In the genomic region with DNA sequence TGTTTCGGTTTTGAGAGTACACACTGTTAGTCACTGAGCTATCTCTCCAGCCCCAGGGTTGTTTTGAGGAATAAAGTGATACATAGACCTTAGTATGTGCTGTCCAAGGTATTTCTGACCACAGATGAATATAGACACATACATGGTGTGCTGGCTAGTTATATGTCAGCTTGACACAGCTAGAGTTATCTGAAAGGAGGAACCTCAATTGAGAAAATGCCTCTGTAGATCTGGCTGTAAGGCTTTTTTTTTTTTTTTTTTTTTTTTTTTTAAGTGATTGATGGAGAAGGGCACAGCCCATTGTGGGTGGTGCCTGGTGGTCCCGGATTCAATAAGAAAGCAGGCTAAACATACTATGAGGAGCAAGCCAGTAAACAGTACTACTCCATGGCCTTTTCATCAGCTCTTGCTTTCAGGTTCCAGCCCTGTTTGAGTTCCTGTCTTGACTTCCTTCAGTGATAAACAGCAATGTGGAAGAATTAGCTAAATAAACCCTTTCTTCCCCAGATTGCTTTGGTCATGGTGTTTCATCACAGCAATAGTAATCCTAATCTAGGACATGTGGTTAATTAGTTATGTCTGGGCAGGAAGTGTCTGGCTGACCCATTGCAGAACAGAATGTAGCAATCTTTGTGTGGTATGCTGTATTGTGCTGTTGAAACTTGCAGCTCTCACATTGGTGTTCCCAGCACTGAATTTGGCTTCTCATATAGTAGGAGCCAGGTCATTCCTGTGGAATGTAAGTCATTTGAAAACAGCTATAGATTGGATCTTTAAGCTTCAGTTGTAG, we compare ENCODE assay signal across 1 mouse cellular context.
A peak's percentile ranks its signal among the peaks of the same experiment; 100 is the strongest.
TF ChIP-seq lines count a peak whose summit lies in the region.

No protein-coding gene starts in this region.

TF ChIP-seq in ES-E14, 5 proteins besides CTCF, POLR2A, EP300 and RAD21:
- TF ChIP-seq CHD2 (IDR thresholded peaks at IDR 0.05; ENCODE audit: low read depth, low read length) = no peak
- peak; percentile 76 for TF ChIP-seq ZNF384 (IDR thresholded peaks at IDR 0.05; ENCODE audit: low read depth, low read length)
